Mouse (Mus musculus): ENCODE measurements around the gene Tfe3. TPM values are rescaled to one million over a fixed set of nuclear protein-coding genes. Genes with fewer than 3 reads are reported as not detected.

Gene Tfe3
- total RNA-seq, 2 experiments from 2014 or later = 18.2 to 20.2 TPM

- ATAC-seq (replicated peaks; ENCODE audit: low FRiP score, poor library complexity, severe bottlenecking) = no peak
Observed at GRCm38 (mm10) chrX:7745429-7745828, 16.9 kb upstream of the Tfe3 start.

GRCm38 (mm10) chrX:7750432-7751116 lies 11.8 kb upstream of the Tfe3 start, which contains the start of gene Ccdc120:
Gene Ccdc120, minus strand, starts transcription at chrX:7750905.
- ATAC-seq (replicated peaks; ENCODE audit: low FRiP score, poor library complexity, severe bottlenecking) = no peak

DNA sequence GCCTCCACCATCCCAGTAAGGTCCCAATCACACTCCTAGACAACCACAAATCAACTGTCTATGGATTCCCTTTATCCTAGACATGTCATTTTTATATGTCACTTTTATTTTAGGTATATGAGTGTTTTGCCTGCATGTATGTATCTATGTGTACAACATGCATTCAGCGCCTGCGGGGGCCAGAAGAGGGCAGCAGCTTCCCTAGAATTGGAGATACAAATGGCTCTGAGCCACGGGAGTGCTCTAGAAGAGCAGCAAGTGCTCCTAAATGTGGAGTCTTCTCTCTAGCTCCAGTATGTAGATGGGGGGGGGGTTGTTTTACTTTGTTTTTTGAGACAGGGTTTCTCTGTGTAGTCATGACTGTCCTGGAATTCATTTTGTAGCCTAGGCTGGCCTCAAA lies 8.7 kb upstream of the Tfe3 start:
- ATAC-seq (replicated peaks; ENCODE audit: low FRiP score, poor library complexity, severe bottlenecking) = peak; percentile 88

DNA sequence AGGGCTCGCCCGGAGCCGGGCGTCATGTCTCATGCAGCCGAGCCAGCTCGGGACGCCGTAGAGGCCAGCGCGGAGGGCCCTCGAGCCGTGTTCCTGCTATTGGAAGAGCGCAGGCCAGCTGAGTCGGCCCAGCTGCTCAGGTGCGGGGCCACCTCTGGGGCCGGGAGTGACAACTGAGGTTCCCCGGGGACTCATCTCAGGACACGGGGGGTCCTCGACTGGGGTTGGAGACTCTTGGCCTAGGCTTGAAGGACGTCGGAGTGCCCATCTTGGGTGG lies 499 bp downstream of the Tfe3 start:
- peak; percentile 60 for ATAC-seq (replicated peaks; ENCODE audit: low FRiP score, poor library complexity, severe bottlenecking)

DNA sequence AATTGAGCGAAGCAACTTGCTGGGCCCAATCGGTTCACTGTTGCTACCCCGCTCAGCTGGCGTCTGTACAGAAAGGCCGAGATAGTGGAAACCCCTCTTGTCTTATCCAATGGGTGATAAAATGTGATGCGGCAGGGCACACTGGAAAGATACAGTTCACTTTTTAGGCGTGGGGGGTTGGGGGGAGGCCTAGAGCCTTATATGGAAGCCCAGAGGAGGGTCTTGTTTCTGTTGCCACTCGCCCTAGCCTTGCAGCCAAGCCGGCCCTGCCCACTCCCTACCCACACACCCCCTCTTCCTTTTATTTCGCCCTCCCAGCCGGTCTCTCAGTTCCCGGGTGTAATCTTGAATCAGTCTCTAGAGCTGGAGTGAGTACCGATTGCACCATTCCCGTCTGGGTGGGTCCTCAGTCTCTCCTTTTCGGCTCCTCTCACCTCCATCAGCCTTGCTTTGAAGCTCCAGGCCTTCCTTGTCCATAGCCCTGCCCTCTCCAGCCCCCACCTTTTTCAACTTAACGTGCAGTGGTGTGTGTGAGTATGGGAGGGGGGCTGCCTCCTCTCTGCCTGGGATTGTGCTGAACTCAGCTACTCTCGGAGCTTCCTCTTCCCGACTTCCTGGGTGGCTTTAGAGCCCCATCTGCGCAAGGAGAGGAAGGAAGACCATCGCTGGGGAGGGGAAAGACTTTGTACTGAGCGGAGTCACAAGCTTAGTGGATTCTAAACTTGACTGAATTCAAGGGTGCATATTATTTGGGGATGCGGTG lies 1.5 kb downstream of the Tfe3 start:
- no peak for ATAC-seq (replicated peaks; ENCODE audit: low FRiP score, poor library complexity, severe bottlenecking)

GRCm38 (mm10) chrX:7764657-7765280 lies 2.4 kb downstream of the Tfe3 start:
- no peak for ATAC-seq (replicated peaks; ENCODE audit: low FRiP score, poor library complexity, severe bottlenecking)

- no peak for ATAC-seq (replicated peaks; ENCODE audit: low FRiP score, poor library complexity, severe bottlenecking)
Observed at GRCm38 (mm10) chrX:7765281-7765670, 2.9 kb downstream of the Tfe3 start.

- no peak for ATAC-seq (replicated peaks; ENCODE audit: low FRiP score, poor library complexity, severe bottlenecking)
Observed at GRCm38 (mm10) chrX:7765764-7766163, 3.4 kb downstream of the Tfe3 start.

DNA sequence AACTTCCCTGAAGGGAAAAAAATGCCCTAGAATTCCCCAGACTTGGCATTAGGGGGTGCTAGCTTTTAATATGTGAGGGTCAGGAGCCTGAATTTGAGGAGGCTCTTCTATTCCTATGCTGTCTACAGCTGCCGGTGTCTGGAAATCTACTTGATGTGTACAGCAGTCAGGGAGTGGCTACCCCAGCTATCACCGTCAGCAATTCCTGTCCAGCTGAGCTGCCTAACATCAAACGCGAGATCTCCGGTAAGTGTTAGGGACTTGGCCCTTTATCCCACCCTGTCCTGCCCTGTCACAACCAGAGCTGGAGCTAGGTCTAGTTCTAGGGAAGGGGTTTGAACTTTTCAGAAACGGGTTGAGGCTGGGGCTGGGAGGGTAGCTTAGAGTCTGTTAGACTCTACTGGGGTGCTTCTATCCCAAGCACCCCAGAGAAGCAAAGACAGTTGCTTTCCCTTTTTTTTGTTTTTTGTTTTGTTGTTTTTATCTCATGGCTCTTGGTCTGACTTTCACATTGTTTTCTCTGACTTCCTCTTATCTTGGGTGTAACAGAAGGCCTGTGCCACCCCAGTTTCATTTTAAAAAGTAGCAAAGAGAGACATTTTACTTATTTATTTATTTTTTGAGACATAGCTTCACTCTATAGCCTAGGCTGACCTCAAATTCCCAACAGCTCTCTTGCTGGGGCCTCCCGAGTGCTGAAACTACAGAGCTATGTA lies 7.1 kb downstream of the Tfe3 start:
- ATAC-seq (replicated peaks; ENCODE audit: low FRiP score, poor library complexity, severe bottlenecking) = peak; percentile 58; the same call in 1 of the 2 replicates

DNA sequence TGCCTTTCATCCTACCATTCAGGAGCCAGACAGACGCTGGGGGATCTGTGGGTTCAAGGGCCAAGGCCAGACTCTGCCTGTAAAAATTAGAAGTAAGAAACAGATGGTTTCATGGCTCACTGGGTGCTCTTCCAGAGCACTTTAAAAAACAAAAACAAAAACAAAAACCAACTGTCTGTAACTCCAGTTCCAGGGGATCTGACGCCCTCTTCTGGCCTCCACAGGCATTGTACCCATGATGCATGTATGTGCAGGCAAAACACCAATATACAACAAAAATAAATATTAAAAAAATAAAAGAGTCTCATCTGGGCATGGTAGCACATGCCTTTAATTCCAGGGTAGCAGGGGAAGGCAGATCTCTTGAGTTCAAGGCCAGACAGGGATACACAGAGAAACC lies 10.4 kb downstream of the Tfe3 start:
- no peak for ATAC-seq (replicated peaks; ENCODE audit: low FRiP score, poor library complexity, severe bottlenecking)

GRCm38 (mm10) chrX:7775501-7776205 lies 13.3 kb downstream of the Tfe3 start:
- ATAC-seq (replicated peaks; ENCODE audit: low FRiP score, poor library complexity, severe bottlenecking) = no peak

DNA sequence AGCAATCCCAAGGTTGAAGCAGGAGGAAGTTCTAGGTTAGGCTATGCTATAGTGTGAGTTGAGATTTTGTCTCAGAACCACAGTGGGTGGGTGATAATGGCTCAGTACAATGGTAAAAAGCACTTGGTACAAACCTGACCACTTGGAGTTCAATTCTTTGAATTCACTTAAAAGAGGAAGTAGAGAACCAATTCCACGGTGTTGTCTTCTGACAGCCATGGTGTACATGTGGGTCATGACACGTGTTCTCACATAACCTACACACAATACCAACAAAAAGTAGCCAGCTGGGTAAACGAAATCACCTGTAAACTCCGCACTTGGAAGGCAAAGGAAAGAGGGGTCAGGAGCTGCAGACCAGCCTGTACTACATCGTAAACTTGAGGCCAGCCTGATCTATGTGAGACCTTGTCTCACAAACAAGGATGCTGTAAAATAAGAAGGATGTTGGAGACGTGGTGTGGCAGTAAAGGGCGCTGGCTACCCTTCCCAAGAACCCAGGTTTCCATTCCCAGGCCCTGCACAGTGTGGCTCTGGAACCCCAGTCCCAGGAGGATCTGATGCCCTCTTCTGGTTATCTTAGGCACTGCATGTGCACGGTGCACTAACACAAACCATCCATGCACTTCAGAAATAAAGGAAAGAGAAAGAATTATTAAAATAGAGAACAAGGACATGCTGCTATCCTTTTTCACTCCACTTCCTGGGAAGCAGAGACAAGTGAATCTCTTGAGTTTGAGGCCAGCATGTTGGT lies 14.1 kb downstream of the Tfe3 start:
- peak; percentile 77 for ATAC-seq (replicated peaks; ENCODE audit: low FRiP score, poor library complexity, severe bottlenecking)

GRCm38 (mm10) chrX:7778450-7779244 lies 16.3 kb downstream of the Tfe3 start:
- ATAC-seq (replicated peaks; ENCODE audit: low FRiP score, poor library complexity, severe bottlenecking) = peak; percentile 95

DNA sequence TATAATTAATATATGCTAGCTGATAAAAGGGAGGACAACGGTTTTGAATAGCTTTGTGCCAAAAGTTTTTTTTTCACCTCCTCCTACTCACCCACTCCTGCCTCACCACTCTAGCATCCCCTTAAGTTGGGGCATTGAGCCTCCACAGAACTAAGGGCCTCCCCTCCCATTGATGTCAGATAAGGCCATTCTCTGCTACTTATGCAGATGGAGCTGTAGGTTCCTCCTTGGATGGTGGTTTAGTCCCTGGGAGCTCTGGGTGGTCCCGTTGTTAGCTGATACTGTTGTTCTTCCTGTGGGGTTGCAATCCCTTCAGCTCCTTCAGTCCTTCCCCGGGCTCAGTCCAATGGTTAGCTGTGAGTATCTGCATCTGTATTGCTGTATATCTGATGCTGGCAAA lies 16.9 kb downstream of the Tfe3 start:
- peak; percentile 22 for ATAC-seq (replicated peaks; ENCODE audit: low FRiP score, poor library complexity, severe bottlenecking)

GRCm38 (mm10) chrX:7782603-7783092 lies 20.3 kb downstream of the Tfe3 start:
- no peak for ATAC-seq (replicated peaks; ENCODE audit: low FRiP score, poor library complexity, severe bottlenecking)

DNA sequence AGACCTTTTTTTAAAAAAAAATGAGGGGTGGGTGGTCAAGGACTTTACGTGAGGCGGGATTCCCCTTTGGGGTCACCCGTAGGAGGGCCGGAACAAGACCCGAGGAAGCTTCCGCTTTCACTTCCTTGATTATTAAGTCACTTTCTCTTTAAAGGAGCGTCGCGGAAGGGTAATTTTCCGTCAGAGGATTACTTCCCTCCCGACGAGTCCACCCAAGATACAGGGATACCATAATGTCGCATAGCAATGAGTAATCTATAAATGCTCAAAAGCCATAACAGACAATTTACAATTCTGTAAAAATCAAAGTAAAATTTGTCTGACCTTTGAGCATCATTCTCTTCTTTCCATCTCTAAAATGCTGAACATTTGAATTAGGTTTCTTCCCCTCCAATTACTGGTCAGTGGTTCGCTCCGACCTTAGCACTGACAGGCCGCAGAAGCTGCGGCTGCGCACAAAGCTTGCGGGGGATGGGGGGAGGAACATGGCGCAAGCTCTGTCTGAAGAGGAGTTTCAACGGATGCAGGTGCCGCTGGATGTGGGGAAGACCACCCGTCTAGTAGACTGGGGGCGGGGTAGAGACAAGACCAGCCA lies 27.3 kb downstream of the Tfe3 start, which contains the start of gene Gripap1:
TSS of gene Gripap1 (plus strand) at position 224 of the 595 bp plus-strand sequence.
- ATAC-seq (replicated peaks; ENCODE audit: low FRiP score, poor library complexity, severe bottlenecking) = peak; percentile 97

DNA sequence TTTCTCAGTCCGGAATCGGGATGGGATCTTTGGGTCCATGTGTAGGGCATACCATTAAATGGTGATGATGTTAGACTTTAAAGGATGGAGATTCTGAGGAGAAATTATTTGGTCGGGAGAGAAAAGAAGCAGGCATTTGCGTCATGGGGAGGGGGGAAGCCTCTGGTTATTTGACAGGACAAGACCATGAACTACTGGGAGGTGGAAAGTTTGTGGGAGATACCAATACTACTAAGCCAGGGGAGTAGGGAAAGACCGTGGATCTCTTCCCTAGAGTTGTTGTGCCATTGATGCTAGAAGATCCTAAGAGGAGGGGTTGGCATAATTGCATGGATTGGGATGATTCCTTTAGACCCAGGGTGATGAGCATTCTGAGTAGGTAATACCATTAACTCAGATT lies 27.9 kb downstream of the Tfe3 start:
- ATAC-seq (replicated peaks; ENCODE audit: low FRiP score, poor library complexity, severe bottlenecking) = 0 out of 2 replicates have a peak, but pooled peaks have one; percentile 34

GRCm38 (mm10) chrX:7793361-7793760 lies 31.0 kb downstream of the Tfe3 start:
- 0 out of 2 replicates have a peak, but pooled peaks have one; percentile 37 for ATAC-seq (replicated peaks; ENCODE audit: low FRiP score, poor library complexity, severe bottlenecking)
